Mouse (Mus musculus) limb, embryonic 11.5 days (tissue): ENCODE measurements around the gene Diaph3. TPM values are rescaled to one million over a fixed set of nuclear protein-coding genes. Genes with fewer than 3 reads are reported as not detected.

Experiments
- ATAC-seq: fragments of 200-750 bp; cut with Nextera tagmentation; 2 replicates; pipeline ENCODE4 v1.8.0; 2017; ENCODE audit warnings: low read depth; ENCODE audit not compliant: insufficient number of reproducible peaks, low FRiP score, low TSS enrichment
- DNase-seq: peaks from one replicate; pipeline ENCODE4 v3.0.0-alpha.2; 2015; ENCODE audit warnings: low spot score
- H3K27ac ChIP-seq: fragments of 300-500 bp; sonication (generic); replicated peaks from 2 replicates; pipeline ENCODE4 v1.5.1; 2014; ENCODE audit warnings: low read depth, mild to moderate bottlenecking, low read length
- H3K27me3 ChIP-seq: fragments of 300-500 bp; sonication (generic); 2 replicates; pipeline ENCODE4 v1.6.1; 2014; ENCODE audit warnings: mild to moderate bottlenecking, low read length, mixed read lengths; ENCODE audit not compliant: control insufficient read depth, insufficient read depth
- H3K36me3 ChIP-seq: fragments of 300-500 bp; sonication (generic); 2 replicates; pipeline ENCODE4 v1.6.1; 2014; ENCODE audit warnings: mild to moderate bottlenecking, low read length, moderate library complexity, mixed read lengths; ENCODE audit not compliant: control insufficient read depth, insufficient read depth
- H3K4me1 ChIP-seq: fragments of 300-500 bp; sonication (generic); 2 replicates; pipeline ENCODE4 v1.6.1; 2014; ENCODE audit warnings: low read length, mixed read lengths; ENCODE audit not compliant: control insufficient read depth, insufficient read depth
- H3K4me2 ChIP-seq: fragments of 300-500 bp; sonication (generic); 2 replicates; pipeline ENCODE4 v1.6.1; 2014; ENCODE audit warnings: low read depth, mild to moderate bottlenecking, moderate library complexity; ENCODE audit not compliant: severe bottlenecking
- H3K4me3 ChIP-seq: fragments of 300-500 bp; sonication (generic); 2 replicates; pipeline ENCODE4 v1.5.1; 2014; ENCODE audit warnings: low read depth, low read length
- H3K9ac ChIP-seq: fragments of 300-500 bp; sonication (generic); 2 replicates; pipeline ENCODE4 v1.6.1; 2014; ENCODE audit warnings: mild to moderate bottlenecking, low read length
- H3K9me3 ChIP-seq: fragments of 300-500 bp; sonication (generic); 2 replicates; pipeline ENCODE4 v1.6.1; 2016; ENCODE audit warnings: low read length; ENCODE audit not compliant: control insufficient read depth
- WGBS: fragments of 180-500 bp; shearing (Covaris S2); extraction: QIAGEN DNeasy Blood & Tissue Kit; methylation state at CpG from one replicate; pipeline ENCODE4 v1.1.7; 2014; 5-methylcytosine and 5-hydroxymethylcytosine counted together
- polyA plus RNA-seq: library from polyadenylated mRNA; unstranded; fragments of >200 nt; fragmentation: Nextera tagmentation; extraction: Ambion mirVana; gene quantifications from 2 replicates; pipeline ENCODE4 v1.2.1, GENCODE M21; 2014

Gene Diaph3
- polyA plus RNA-seq, 1 experiment from 2014 or later: 12.6 TPM

DNA sequence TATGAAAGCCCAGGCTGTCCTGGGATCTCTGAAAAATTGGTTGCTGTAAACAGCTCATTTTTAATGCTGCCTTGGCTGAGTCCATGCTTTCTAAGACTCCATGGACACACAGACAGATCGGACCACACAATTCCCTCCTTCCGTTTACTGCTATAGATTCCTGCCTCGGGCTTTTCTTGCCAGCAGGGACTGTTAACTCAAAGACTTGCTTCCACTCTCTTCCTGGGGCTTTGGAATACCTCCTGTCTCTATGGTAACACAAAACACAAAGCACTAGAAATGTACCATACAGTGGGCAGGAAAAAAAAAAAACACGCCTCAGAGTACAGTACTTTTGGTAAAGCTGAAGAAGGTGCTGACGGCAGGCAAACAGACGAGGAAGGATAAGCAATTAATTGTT lies 464.0 kb downstream of the Diaph3 start:
- H3K27me3 ChIP-seq: no peaks in the 10 kb centered on the region
- H3K4me1 ChIP-seq: no peaks in the 10 kb centered on the region
- H3K27ac ChIP-seq: no peak overlapping the region
- H3K9ac ChIP-seq: no peak overlapping the region
- WGBS: 67% methylated on average over 6 of the region's 6 CpGs
- no peak for DNase-seq
- H3K36me3 ChIP-seq: no peaks in the 10 kb centered on the region
- no peak for ATAC-seq
- H3K4me2 ChIP-seq: no peak overlapping the region
- no peak overlapping the region for H3K4me3 ChIP-seq
- H3K9me3 ChIP-seq: no peaks in the 10 kb centered on the region

DNA sequence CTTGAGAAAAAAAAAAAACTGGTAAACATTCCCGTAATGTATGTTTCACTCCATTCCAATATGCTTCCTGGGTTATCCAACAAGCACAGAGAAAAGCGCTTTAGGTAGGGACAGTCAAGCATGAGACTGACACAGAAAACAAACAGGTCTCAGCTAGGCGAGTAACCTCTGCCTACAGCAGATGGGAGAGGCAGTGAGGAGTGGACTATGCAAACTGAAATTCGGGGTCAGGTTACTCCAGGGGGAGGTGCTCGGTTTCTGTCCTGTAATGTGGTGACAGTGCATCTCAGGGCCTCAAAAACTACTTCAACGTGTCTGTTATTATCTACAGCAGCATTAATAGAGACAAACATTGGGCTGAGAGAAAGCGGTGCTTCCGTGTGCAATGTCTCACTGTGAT lies 465.7 kb downstream of the Diaph3 start:
- Histone ChIP-seq H3K9me3 (no peaks in the 10 kb centered on the region), H3K36me3 (no peaks in the 10 kb centered on the region), H3K4me3 (no peak overlapping the region), H3K27me3 (no peaks in the 10 kb centered on the region), H3K4me2 (no peak overlapping the region), H3K9ac (no peak overlapping the region), H3K4me1 (no peaks in the 10 kb centered on the region), H3K27ac (no peak overlapping the region)
- 59% methylated on average over 8 of the region's 8 CpGs for WGBS
- DNase-seq: no peak
- ATAC-seq: no peak

DNA sequence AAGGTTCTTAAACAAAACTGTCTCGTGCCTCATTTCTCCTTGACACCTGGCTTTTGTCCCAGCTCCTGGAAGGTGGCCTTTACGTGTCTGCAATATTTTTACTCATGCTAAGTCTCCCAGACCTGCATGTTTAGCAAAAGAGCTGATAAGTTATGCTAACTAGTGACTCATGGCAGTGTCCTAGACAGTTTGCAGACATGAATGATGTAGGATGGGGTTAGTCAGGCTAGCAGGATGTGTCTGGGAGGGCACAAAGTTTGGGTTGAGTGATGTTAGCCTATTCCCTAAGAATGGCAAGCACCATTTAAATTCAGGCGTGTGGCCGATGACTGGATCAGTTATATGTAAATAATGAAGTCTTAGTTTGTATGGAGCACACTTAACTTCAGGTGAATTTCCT lies 478.2 kb downstream of the Diaph3 start:
- Histone ChIP-seq H3K4me2 (no peak overlapping the region), H3K9ac (no peak overlapping the region), H3K4me1 (no peaks in the 10 kb centered on the region), H3K27me3 (no peaks in the 10 kb centered on the region), H3K9me3 (no peaks in the 10 kb centered on the region), H3K27ac (no peak overlapping the region), H3K4me3 (no peak overlapping the region), H3K36me3 (no peaks in the 10 kb centered on the region)
- no peak for ATAC-seq
- no peak for DNase-seq
- WGBS: 92% methylated on average over 4 of the region's 4 CpGs

DNA sequence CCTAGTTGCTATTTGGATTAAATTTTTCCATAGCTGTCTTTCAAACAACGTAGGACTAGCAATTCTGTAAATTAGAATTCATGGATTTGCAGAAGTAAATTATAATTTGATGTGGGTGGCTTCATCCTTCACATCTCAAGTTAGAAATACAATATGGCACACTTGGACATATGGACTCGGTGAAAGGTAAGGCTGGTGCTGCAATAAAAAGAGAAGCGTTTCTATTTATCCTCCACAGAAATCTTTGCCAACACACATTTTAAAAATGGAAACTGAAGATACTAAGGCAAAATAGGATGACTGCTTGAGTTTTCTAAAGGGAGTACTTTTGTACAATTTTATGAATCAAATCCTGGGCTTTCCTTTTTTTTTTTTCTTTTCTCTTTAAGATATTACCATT lies 480.5 kb downstream of the Diaph3 start:
- Histone ChIP-seq H3K4me3 (no peak overlapping the region), H3K27me3 (no peaks in the 10 kb centered on the region), H3K9ac (no peak overlapping the region), H3K36me3 (no peaks in the 10 kb centered on the region), H3K27ac (no peak overlapping the region), H3K4me2 (no peak overlapping the region), H3K4me1 (no peaks in the 10 kb centered on the region), H3K9me3 (no peaks in the 10 kb centered on the region)
- DNase-seq (no peak), ATAC-seq (no peak)
- 94% methylated on average over 3 of the region's 3 CpGs for WGBS

DNA sequence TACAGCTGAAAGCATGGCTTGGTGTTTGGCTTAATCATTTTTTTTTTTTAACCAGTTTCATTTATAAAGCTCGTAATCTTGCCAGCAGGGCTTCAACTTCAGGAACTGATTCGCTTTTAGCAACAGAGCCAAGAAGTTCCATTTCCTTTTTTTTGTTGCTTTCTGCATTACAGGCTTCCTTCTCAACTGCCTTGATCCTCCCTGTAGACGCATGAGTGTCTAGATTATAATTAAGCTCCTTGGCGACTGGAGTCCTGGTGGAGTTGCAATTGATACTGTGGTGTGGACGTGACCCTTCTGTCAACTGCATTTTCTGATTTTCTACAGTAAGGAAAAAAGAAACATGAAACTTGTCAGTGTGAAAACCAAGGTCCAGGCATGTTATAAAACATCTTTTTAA lies 484.8 kb downstream of the Diaph3 start:
- H3K4me3 ChIP-seq: no peak overlapping the region
- 68% methylated on average over 5 of the region's 5 CpGs for WGBS
- no peak overlapping the region for H3K9ac ChIP-seq
- no peaks in the 10 kb centered on the region for H3K36me3 ChIP-seq
- ATAC-seq: no peak
- H3K27me3 ChIP-seq: no peaks in the 10 kb centered on the region
- no peaks in the 10 kb centered on the region for H3K4me1 ChIP-seq
- no peak overlapping the region for H3K27ac ChIP-seq
- no peak overlapping the region for H3K4me2 ChIP-seq
- DNase-seq: no peak
- no peaks in the 10 kb centered on the region for H3K9me3 ChIP-seq

DNA sequence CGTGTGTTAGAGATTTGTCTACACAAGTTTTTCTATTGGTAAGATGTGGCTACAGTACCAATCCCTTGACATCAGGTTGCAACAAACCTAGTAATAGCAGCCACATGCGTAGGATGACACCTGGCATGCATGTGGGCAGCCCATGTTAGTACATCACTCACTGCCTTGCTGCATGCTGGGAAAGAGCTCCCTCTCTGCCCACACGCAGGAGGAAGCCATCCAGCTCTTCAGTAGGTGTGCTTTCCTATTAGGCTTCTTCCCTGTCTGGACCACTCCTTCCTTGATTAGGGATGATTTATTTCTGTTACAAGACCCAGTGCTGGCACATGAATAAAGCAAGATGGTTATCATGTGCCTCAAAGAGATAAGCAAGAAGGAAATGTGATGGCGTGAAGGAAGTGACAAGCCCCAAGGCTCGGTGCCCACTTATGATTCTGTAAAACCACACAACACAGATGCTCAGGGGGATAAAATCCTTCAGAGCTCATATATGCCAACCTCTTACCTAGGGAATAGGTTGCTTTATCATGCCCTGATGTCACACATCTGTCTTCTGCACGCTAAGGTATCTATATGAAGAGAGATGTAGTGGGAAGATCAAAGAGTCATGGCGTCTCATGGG lies 494.4 kb downstream of the Diaph3 start:
- Histone ChIP-seq H3K36me3 (no peaks in the 10 kb centered on the region), H3K9me3 (no peaks in the 10 kb centered on the region), H3K4me2 (no peak overlapping the region), H3K9ac (no peak overlapping the region), H3K4me3 (no peak overlapping the region), H3K27ac (no peak overlapping the region), H3K27me3 (no peaks in the 10 kb centered on the region), H3K4me1 (no peaks in the 10 kb centered on the region)
- 83% methylated on average over 7 of the region's 7 CpGs for WGBS
- DNase-seq: no peak
- no peak for ATAC-seq

DNA sequence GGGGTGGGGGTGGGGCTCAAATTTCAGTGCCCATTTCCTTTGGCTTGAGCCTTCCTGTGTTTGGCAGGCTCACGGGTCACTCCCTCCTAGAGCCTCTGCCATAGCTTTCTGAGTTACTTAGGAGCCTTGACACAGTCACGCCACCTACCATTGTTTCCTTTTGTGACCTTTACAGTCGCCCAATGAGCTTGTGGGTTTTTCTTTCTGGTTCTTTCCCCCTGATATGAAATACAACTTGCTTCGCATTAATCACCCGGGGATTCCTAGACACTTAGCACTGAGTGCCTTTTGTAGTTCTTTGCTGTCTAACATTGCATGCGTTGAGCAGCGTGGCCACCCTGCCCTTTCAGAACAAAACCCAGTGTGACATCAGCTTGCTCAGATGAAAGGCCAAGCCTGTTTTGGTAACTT lies 498.2 kb downstream of the Diaph3 start:
- H3K27me3 ChIP-seq: no peaks in the 10 kb centered on the region
- H3K4me2 ChIP-seq: no peak overlapping the region
- H3K9ac ChIP-seq: no peak overlapping the region
- ATAC-seq (no peak), DNase-seq (no peak)
- H3K4me1 ChIP-seq: no peaks in the 10 kb centered on the region
- H3K36me3 ChIP-seq: no peaks in the 10 kb centered on the region
- no peak overlapping the region for H3K4me3 ChIP-seq
- WGBS: 88% methylated on average over 7 of the region's 7 CpGs
- no peak overlapping the region for H3K27ac ChIP-seq
- H3K9me3 ChIP-seq: no peaks in the 10 kb centered on the region

DNA sequence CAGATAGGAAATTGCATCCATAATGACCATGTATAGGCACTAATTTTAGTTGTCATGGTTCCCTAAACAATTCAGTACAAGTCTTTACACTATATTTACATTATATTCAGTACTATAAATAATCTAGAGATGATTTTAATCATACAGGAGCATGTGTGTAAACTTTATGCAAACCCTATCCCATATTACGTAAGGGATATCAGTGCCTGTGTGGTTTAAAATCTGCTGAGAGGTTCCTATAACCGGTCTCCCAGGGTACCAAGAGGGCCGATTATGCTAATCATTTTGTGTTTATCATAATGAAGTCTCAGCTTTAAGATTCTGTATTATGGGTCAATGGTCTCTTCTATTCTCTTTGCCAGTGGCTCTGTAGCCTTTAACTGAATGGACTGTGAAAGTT lies 499.2 kb downstream of the Diaph3 start:
- H3K36me3 ChIP-seq: no peaks in the 10 kb centered on the region
- no peaks in the 10 kb centered on the region for H3K9me3 ChIP-seq
- DNase-seq (no peak), ATAC-seq (no peak)
- H3K4me1 ChIP-seq: no peaks in the 10 kb centered on the region
- H3K27ac ChIP-seq: no peak overlapping the region
- H3K9ac ChIP-seq: no peak overlapping the region
- no peak overlapping the region for H3K4me2 ChIP-seq
- H3K4me3 ChIP-seq: no peak overlapping the region
- 93% methylated on average over 3 of the region's 3 CpGs for WGBS
- no peaks in the 10 kb centered on the region for H3K27me3 ChIP-seq

DNA sequence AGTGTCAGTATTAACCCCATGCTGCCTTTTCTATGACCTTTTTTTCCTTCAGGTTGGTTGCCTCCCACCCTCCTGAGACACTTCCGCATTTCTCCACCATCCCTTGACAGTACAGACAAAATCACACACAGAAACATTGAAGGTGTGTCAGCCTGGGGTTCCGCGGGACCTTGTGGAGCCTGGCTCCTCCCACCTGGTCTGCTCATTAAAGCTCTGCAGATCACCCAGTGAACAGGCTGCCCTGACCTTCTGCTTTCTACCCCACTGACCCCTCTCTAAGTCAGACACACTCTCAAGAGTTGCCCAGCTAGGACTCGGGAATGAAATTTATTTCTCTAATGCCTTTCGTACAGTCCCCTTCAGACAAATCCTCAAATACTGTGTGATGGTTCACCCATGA lies 500.9 kb downstream of the Diaph3 start:
- 73% methylated on average over 5 of the region's 5 CpGs for WGBS
- DNase-seq: no peak
- Histone ChIP-seq H3K9me3 (no peaks in the 10 kb centered on the region), H3K9ac (no peak overlapping the region), H3K4me1 (no peaks in the 10 kb centered on the region), H3K27me3 (no peaks in the 10 kb centered on the region), H3K27ac (no peak overlapping the region), H3K4me2 (no peak overlapping the region), H3K4me3 (no peak overlapping the region), H3K36me3 (no peaks in the 10 kb centered on the region)
- ATAC-seq: no peak
